Mouse (Mus musculus): ENCODE results near the gene Kif11. TPM values are rescaled to one million over a fixed set of nuclear protein-coding genes. Genes with fewer than 3 reads are reported as not detected.
A peak's percentile ranks its signal among the peaks of the same experiment; 100 is the strongest.

The Kif11 gene
- polyA plus RNA-seq, 1 experiment from 2014 or later: 48.6 TPM

- no peak overlapping the region for H3K4me3 ChIP-seq (replicated peaks)
- WGBS: 50% methylated on average over 3 of the region's 3 CpGs
- H3K4me1 ChIP-seq: no peaks in the 10 kb centered on the region
- H3K9ac ChIP-seq: no peak overlapping the region
- no peak overlapping the region for H3K27ac ChIP-seq
- no peak for ATAC-seq (ENCODE audit: insufficient read depth, low FRiP score, low read depth)
- peaks cover 11% of the 10 kb centered on the region; the same call in 1 of the 2 replicates for H3K36me3 ChIP-seq
- H3K9me3 ChIP-seq: no peaks in the 10 kb centered on the region
- no peaks in the 10 kb centered on the region for H3K27me3 ChIP-seq (replicated peaks)
- H3K4me2 ChIP-seq: no peak overlapping the region
Measured at GRCm38 (mm10) chr19:37386126-37386525, 9.9 kb downstream of the Kif11 start.

- Histone ChIP-seq H3K4me1 (no peaks in the 10 kb centered on the region), H3K27ac (no peak overlapping the region), H3K9ac (no peak overlapping the region), H3K4me2 (no peak overlapping the region), H3K9me3 (no peaks in the 10 kb centered on the region), H3K27me3 (replicated peaks) (no peaks in the 10 kb centered on the region), H3K36me3 (peaks cover 33% of the 10 kb centered on the region), H3K4me3 (replicated peaks) (no peak overlapping the region)
- no peak for ATAC-seq (ENCODE audit: insufficient read depth, low FRiP score, low read depth)
- WGBS: 86% methylated on average over 3 of the region's 3 CpGs
Measured at GRCm38 (mm10) chr19:37391869-37392268, 15.7 kb downstream of the Kif11 start.

- Histone ChIP-seq H3K9me3 (no peaks in the 10 kb centered on the region), H3K4me1 (no peaks in the 10 kb centered on the region), H3K27ac (no peak overlapping the region), H3K27me3 (replicated peaks) (no peaks in the 10 kb centered on the region), H3K4me3 (replicated peaks) (no peak overlapping the region), H3K36me3 (peaks cover 41% of the 10 kb centered on the region), H3K9ac (no peak overlapping the region), H3K4me2 (no peak overlapping the region)
- no peak for ATAC-seq (ENCODE audit: insufficient read depth, low FRiP score, low read depth)
- 95% methylated on average over 3 of the region's 3 CpGs for WGBS
Measured at GRCm38 (mm10) chr19:37396279-37396678, 20.1 kb downstream of the Kif11 start.

GRCm38 (mm10) chr19:37400936-37401335, 24.7 kb downstream of the Kif11 start:
- H3K36me3 ChIP-seq: peaks cover 26% of the 10 kb centered on the region; the same call in 1 of the 2 replicates
- H3K27ac ChIP-seq: no peak overlapping the region
- no peak overlapping the region for H3K4me2 ChIP-seq
- no peak overlapping the region for H3K9ac ChIP-seq
- H3K9me3 ChIP-seq: no peaks in the 10 kb centered on the region
- H3K27me3 ChIP-seq (replicated peaks): no peaks in the 10 kb centered on the region
- no peak for ATAC-seq (ENCODE audit: insufficient read depth, low FRiP score, low read depth)
- WGBS: 76% methylated on average over 6 of the region's 6 CpGs
- H3K4me1 ChIP-seq: no peaks in the 10 kb centered on the region
- no peak overlapping the region for H3K4me3 ChIP-seq (replicated peaks)

GRCm38 (mm10) chr19:37418294-37418693, 42.1 kb downstream of the Kif11 start:
- peaks cover 25% of the 10 kb centered on the region for H3K36me3 ChIP-seq
- H3K9me3 ChIP-seq: no peaks in the 10 kb centered on the region
- no peaks in the 10 kb centered on the region for H3K27me3 ChIP-seq (replicated peaks)
- H3K27ac ChIP-seq: no peak overlapping the region
- H3K4me3 ChIP-seq (replicated peaks): no peak overlapping the region
- H3K4me1 ChIP-seq: no peaks in the 10 kb centered on the region
- H3K9ac ChIP-seq: no peak overlapping the region
- no peak; the same call in 1 of the 2 replicates for ATAC-seq (ENCODE audit: insufficient read depth, low FRiP score, low read depth)
- WGBS: 85% methylated on average over 4 of the region's 4 CpGs
- H3K4me2 ChIP-seq: no peak overlapping the region

GRCm38 (mm10) chr19:37419613-37420012, 43.4 kb downstream of the Kif11 start:
- Histone ChIP-seq H3K27me3 (replicated peaks) (no peaks in the 10 kb centered on the region), H3K27ac (no peak overlapping the region), H3K36me3 (peaks cover 21% of the 10 kb centered on the region; the same call in 1 of the 2 replicates), H3K9me3 (no peaks in the 10 kb centered on the region), H3K4me3 (replicated peaks) (no peak overlapping the region), H3K4me2 (no peak overlapping the region), H3K9ac (no peak overlapping the region), H3K4me1 (no peaks in the 10 kb centered on the region)
- WGBS: 36% methylated on average over 3 of the region's 3 CpGs
- no peak for ATAC-seq (ENCODE audit: insufficient read depth, low FRiP score, low read depth)

- H3K36me3 ChIP-seq: no peaks in the 10 kb centered on the region
- ATAC-seq (ENCODE audit: insufficient read depth, low FRiP score, low read depth): no peak
- no peaks in the 10 kb centered on the region for H3K9me3 ChIP-seq
- H3K4me3 ChIP-seq (replicated peaks): no peak overlapping the region
- no peak overlapping the region for H3K9ac ChIP-seq
- H3K27me3 ChIP-seq (replicated peaks): peaks cover 27% of the 10 kb centered on the region
- WGBS: 75% methylated on average over 5 of the region's 5 CpGs
- no peak overlapping the region for H3K27ac ChIP-seq
- no peak overlapping the region for H3K4me2 ChIP-seq
- H3K4me1 ChIP-seq: no peaks in the 10 kb centered on the region
Measured at GRCm38 (mm10) chr19:37428589-37428988, 52.4 kb downstream of the Kif11 start.

- Histone ChIP-seq H3K36me3 (no peaks in the 10 kb centered on the region), H3K9ac (no peak overlapping the region), H3K4me2 (no peak overlapping the region), H3K4me3 (replicated peaks) (no peak overlapping the region), H3K9me3 (no peaks in the 10 kb centered on the region), H3K27me3 (replicated peaks) (peaks cover 49% of the 10 kb centered on the region), H3K4me1 (peaks cover 12% of the 10 kb centered on the region), H3K27ac (no peak overlapping the region)
- 90% methylated on average over 11 of the region's 11 CpGs for WGBS
- ATAC-seq (ENCODE audit: insufficient read depth, low FRiP score, low read depth): no peak
Measured at GRCm38 (mm10) chr19:37431139-37431756, 55.0 kb downstream of the Kif11 start.

GRCm38 (mm10) chr19:37432868-37433570, 56.8 kb downstream of the Kif11 start:
- H3K4me3 ChIP-seq (replicated peaks): no peak overlapping the region
- 17% methylated on average over 16 of the region's 16 CpGs for WGBS
- H3K36me3 ChIP-seq: no peaks in the 10 kb centered on the region
- ATAC-seq (ENCODE audit: insufficient read depth, low FRiP score, low read depth): no peak
- H3K9me3 ChIP-seq: no peaks in the 10 kb centered on the region
- H3K4me1 ChIP-seq: peaks cover 12% of the 10 kb centered on the region
- H3K9ac ChIP-seq: no peak overlapping the region
- peaks cover 59% of the 10 kb centered on the region for H3K27me3 ChIP-seq (replicated peaks)
- H3K4me2 ChIP-seq: no peak overlapping the region; the same call in 1 of the 2 replicates
- no peak overlapping the region for H3K27ac ChIP-seq

GRCm38 (mm10) chr19:37433895-37434262, 57.7 kb downstream of the Kif11 start:
- H3K27ac ChIP-seq: no peak overlapping the region
- H3K9ac ChIP-seq: no peak overlapping the region
- peak overlapping the region; percentile 58 for H3K4me3 ChIP-seq (replicated peaks)
- ATAC-seq (ENCODE audit: insufficient read depth, low FRiP score, low read depth): no peak
- no peaks in the 10 kb centered on the region for H3K9me3 ChIP-seq
- H3K4me2 ChIP-seq: peak overlapping the region; percentile 92
- H3K27me3 ChIP-seq (replicated peaks): peaks cover 59% of the 10 kb centered on the region
- 1% methylated on average over 14 of the region's 14 CpGs for WGBS
- H3K4me1 ChIP-seq: peaks cover 12% of the 10 kb centered on the region
- no peaks in the 10 kb centered on the region for H3K36me3 ChIP-seq

GRCm38 (mm10) chr19:37434263-37434951, 58.2 kb downstream of the Kif11 start, which contains the start of gene Hhex:
Gene Hhex, plus strand, starts transcription at chr19:37434810.
- under 1% methylated on average over 58 of the region's 79 CpGs for whole genome bisulfite sequencing

More at GRCm38 (mm10) chr19:37434263-37434951, 58.2 kb downstream of the Kif11 start, which contains the start of gene Hhex:
- H3K36me3 ChIP-seq: no peaks in the 10 kb centered on the region
- H3K27me3 ChIP-seq (replicated peaks): peaks cover 59% of the 10 kb centered on the region
- peak within 1 kb of the TSS; percentile 58 for H3K4me3 ChIP-seq (replicated peaks)
- peak within 1 kb of the TSS; percentile 92 for H3K4me2 ChIP-seq
- ATAC-seq (ENCODE audit: insufficient read depth, low FRiP score, low read depth): peak; percentile 85
- H3K9ac ChIP-seq: peak within 1 kb of the TSS; percentile 44; the same call in 1 of the 2 replicates
- no peaks in the 10 kb centered on the region for H3K9me3 ChIP-seq
- H3K4me1 ChIP-seq: peaks cover 12% of the 10 kb centered on the region
- peak within 1 kb of the TSS; percentile 77 for H3K27ac ChIP-seq
